Mouse (Mus musculus) hindbrain, embryonic 13.5 days (tissue): Measurements from ENCODE around the gene Rpl18. TPM values are rescaled to one million over a fixed set of nuclear protein-coding genes. Genes with fewer than 3 reads are reported as not detected.

ENCODE experiments used
- ATAC-seq: fragments of 200-750 bp; cut with Nextera tagmentation; 2 replicates; pipeline ENCODE4 v1.8.0; 2017; ENCODE audit warnings: moderate TSS enrichment; ENCODE audit not compliant: low FRiP score
- H3K27ac ChIP-seq: fragments of 300-500 bp; sonication (generic); 2 replicates; pipeline ENCODE4 v1.5.1; 2015; ENCODE audit warnings: inconsistent platforms, mild to moderate bottlenecking, moderate library complexity
- H3K27me3 ChIP-seq: fragments of 300-500 bp; sonication (generic); 2 replicates; pipeline ENCODE4 v1.6.1; 2015; ENCODE audit warnings: mild to moderate bottlenecking, inconsistent platforms
- H3K36me3 ChIP-seq: fragments of 300-500 bp; sonication (generic); 2 replicates; pipeline ENCODE4 v1.6.1; 2015; ENCODE audit warnings: mild to moderate bottlenecking, inconsistent platforms
- H3K4me1 ChIP-seq: fragments of 300-500 bp; sonication (generic); replicated peaks from 2 replicates; pipeline ENCODE4 v1.6.1; 2015; ENCODE audit warnings: inconsistent platforms
- H3K4me2 ChIP-seq: fragments of 300-500 bp; sonication (generic); 2 replicates; pipeline ENCODE4 v1.6.1; 2015; ENCODE audit warnings: inconsistent platforms, mild to moderate bottlenecking, moderate library complexity
- H3K4me3 ChIP-seq: fragments of 300-500 bp; sonication (generic); 2 replicates; pipeline ENCODE4 v1.5.1; 2015; ENCODE audit warnings: mild to moderate bottlenecking, inconsistent platforms
- H3K9ac ChIP-seq: fragments of 300-500 bp; sonication (generic); 2 replicates; pipeline ENCODE4 v1.6.1; 2015; ENCODE audit warnings: mild to moderate bottlenecking, inconsistent platforms
- H3K9me3 ChIP-seq: fragments of 300-500 bp; sonication (generic); 2 replicates; pipeline ENCODE4 v1.6.1; 2016; ENCODE audit warnings: inconsistent platforms
- WGBS: fragments of 180-500 bp; shearing (Covaris S2); methylation state at CpG from one replicate; pipeline ENCODE4 v1.1.7; 2015; 5-methylcytosine and 5-hydroxymethylcytosine counted together
- polyA plus RNA-seq: library from polyadenylated mRNA; unstranded; fragments of >200 nt; fragmentation: Nextera tagmentation; extraction: Ambion mirVana; gene quantifications from 2 replicates; pipeline ENCODE4 v1.2.1, GENCODE M21; 2015

Rpl18 gene
- polyA plus RNA-seq, 1 experiment from 2014 or later = 633 TPM

GRCm38 (mm10) chr7:45685811-45686210 lies 29.4 kb upstream of the Rpl18 start:
- peaks cover 17% of the 10 kb centered on the region for H3K27me3 ChIP-seq
- no peak overlapping the region for H3K27ac ChIP-seq
- WGBS = 51% methylated on average over 10 of the region's 10 CpGs
- H3K4me3 ChIP-seq = no peak overlapping the region
- H3K9ac ChIP-seq = no peak overlapping the region
- no peak overlapping the region for H3K4me2 ChIP-seq
- no peaks in the 10 kb centered on the region for H3K36me3 ChIP-seq
- no peaks in the 10 kb centered on the region for H3K9me3 ChIP-seq
- H3K4me1 ChIP-seq = peaks cover 27% of the 10 kb centered on the region; the same call in 1 of the 2 replicates
- no peak for ATAC-seq

GRCm38 (mm10) chr7:45686841-45687240 lies 28.4 kb upstream of the Rpl18 start:
- no peak for ATAC-seq
- no peak overlapping the region for H3K4me2 ChIP-seq
- no peak overlapping the region for H3K27ac ChIP-seq
- peaks cover 27% of the 10 kb centered on the region; the same call in 1 of the 2 replicates for H3K4me1 ChIP-seq
- no peaks in the 10 kb centered on the region for H3K9me3 ChIP-seq
- H3K27me3 ChIP-seq = peaks cover 24% of the 10 kb centered on the region
- H3K9ac ChIP-seq = no peak overlapping the region
- 64% methylated on average over 3 of the region's 3 CpGs for WGBS
- no peaks in the 10 kb centered on the region for H3K36me3 ChIP-seq
- no peak overlapping the region for H3K4me3 ChIP-seq

DNA sequence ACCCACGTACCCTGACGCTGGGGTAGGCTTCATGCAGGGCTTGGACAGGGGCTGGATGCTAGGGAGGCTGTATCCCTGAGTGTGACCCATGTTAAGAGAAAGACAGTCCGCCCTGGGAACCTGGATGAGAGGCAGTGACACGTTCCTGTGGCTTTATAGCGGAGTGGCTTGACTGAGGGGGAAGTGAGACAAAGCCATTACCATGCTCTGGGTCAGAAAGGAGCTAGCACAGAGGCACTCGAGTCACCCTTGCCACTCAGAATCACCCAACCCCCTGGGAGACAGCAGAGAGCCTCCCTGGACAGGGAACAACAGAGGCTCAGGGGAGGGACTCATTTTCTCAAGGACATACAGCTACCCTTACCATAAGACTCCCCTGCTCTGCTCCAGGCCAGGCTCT lies 26.2 kb upstream of the Rpl18 start:
- H3K4me3 ChIP-seq = no peak overlapping the region
- no peak overlapping the region for H3K4me2 ChIP-seq
- no peaks in the 10 kb centered on the region for H3K36me3 ChIP-seq
- ATAC-seq = no peak
- H3K27me3 ChIP-seq = peaks cover 24% of the 10 kb centered on the region
- no peak overlapping the region for H3K9ac ChIP-seq
- 72% methylated on average over 6 of the region's 6 CpGs for WGBS
- peaks cover 15% of the 10 kb centered on the region; the same call in 1 of the 2 replicates for H3K4me1 ChIP-seq
- H3K9me3 ChIP-seq = no peaks in the 10 kb centered on the region
- H3K27ac ChIP-seq = no peak overlapping the region

DNA sequence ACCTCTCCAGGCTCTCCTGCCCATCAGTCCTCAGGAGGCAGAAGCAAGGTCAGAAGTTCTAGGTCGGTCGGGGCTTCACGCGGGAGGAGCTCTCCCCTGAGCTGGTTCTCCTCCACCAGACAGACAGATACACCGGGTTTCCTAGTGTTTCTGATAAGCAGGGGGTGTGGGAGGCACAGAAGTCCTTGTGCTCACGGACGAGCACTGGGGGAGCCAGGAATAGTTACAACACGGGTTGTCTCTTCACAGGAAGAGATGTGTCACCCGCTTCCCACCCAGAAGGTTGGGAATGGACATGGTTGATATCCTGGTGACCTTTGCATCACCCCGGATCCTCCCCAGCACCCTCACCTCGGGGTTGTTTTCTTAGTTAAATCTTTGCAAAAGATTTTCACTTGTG lies 25.5 kb upstream of the Rpl18 start:
- 83% methylated on average over 11 of the region's 11 CpGs for WGBS
- H3K4me3 ChIP-seq = no peak overlapping the region
- no peaks in the 10 kb centered on the region for H3K9me3 ChIP-seq
- H3K4me1 ChIP-seq = peaks cover 19% of the 10 kb centered on the region; the same call in 1 of the 2 replicates
- H3K27me3 ChIP-seq = peaks cover 22% of the 10 kb centered on the region
- no peak overlapping the region for H3K9ac ChIP-seq
- H3K36me3 ChIP-seq = no peaks in the 10 kb centered on the region
- no peak overlapping the region for H3K27ac ChIP-seq
- ATAC-seq = no peak
- H3K4me2 ChIP-seq = no peak overlapping the region

GRCm38 (mm10) chr7:45692364-45692763 lies 22.9 kb upstream of the Rpl18 start:
- no peak for ATAC-seq
- WGBS = 76% methylated on average over 2 of the region's 2 CpGs

DNA sequence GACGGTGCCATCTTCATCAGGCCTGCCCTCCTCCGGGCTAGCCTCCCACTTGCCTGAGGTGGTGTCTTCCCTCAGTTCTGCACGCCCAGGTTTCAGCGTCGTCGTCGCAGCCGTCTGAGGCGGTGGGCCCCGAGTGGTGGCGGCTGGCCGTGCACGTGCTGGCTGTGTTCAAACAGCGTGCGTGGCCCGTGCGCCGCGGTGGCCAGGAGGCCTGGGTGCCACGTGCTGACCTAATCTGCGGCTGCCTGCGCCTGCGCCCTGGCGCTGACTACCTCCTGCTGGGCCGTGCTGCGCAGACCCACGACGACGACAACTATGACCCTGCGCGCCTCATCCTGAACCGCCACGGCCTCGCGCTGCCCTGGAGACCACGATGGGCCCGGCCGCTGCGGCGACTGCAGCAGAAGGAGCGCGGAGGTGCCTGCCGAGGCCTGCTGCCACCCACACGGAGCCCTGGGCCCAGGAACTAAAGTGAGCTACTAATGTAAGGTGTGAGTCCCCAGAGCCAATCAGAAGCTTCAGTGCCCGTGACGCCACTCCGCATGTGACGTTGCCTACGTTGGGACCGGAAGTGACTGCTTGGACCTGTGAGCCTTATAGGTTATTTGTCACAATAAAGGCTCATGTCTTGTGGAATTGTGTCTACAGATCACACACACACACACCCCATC lies 21.2 kb upstream of the Rpl18 start, which contains the start of gene Sec1:
TSS of gene Sec1 (minus strand) at position 482 of the 671 bp plus-strand sequence.
- Histone ChIP-seq H3K36me3 (no peaks in the 10 kb centered on the region), H3K4me2 (no peak within 1 kb of the TSS), H3K27me3 (peaks cover 25% of the 10 kb centered on the region), H3K9ac (no peak within 1 kb of the TSS), H3K9me3 (no peaks in the 10 kb centered on the region), H3K4me3 (no peak within 1 kb of the TSS), H3K27ac (no peak within 1 kb of the TSS), H3K4me1 (peaks cover 6% of the 10 kb centered on the region; the same call in 1 of the 2 replicates)
- 87% methylated on average over 50 of the region's 50 CpGs for WGBS
- ATAC-seq = no peak

More at GRCm38 (mm10) chr7:45692364-45692763, 22.9 kb upstream of the Rpl18 start:
- Histone ChIP-seq H3K36me3 (no peaks in the 10 kb centered on the region), H3K27ac (no peak overlapping the region), H3K4me2 (no peak overlapping the region), H3K9me3 (no peaks in the 10 kb centered on the region), H3K27me3 (peaks cover 13% of the 10 kb centered on the region; the same call in 1 of the 2 replicates), H3K9ac (no peak overlapping the region), H3K4me3 (no peak overlapping the region), H3K4me1 (0 out of 2 replicates have a peak, but pooled peaks cover 6% of the 10 kb centered on the region)

DNA sequence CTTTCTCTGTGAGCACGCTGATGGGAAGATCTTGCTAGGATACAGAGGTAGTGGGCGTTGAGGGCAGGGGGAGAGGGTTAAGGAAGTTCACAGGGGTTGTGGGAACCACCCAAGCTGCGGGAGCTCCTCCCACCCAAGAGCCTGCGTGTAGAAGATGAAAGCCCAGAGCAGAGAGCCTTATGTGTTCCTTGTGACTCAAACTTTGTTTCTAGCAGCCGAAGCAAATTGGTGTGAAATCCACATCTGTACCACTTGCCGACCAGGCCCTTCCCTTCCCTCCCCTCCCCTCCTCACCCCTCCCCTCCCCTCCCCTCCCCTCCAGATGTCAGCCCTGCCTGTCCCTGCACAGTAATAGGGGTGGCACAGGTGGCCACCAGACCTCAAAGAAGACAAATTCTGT lies 20.2 kb upstream of the Rpl18 start:
- H3K9me3 ChIP-seq = no peaks in the 10 kb centered on the region
- peaks cover 17% of the 10 kb centered on the region for H3K4me1 ChIP-seq
- no peak overlapping the region for H3K4me3 ChIP-seq
- no peak overlapping the region for H3K9ac ChIP-seq
- H3K36me3 ChIP-seq = no peaks in the 10 kb centered on the region
- no peak for ATAC-seq
- peaks cover 33% of the 10 kb centered on the region for H3K27me3 ChIP-seq
- no peak overlapping the region for H3K27ac ChIP-seq
- no peak overlapping the region for H3K4me2 ChIP-seq
- 8% methylated on average over 5 of the region's 6 CpGs for WGBS

- no peaks in the 10 kb centered on the region for H3K9me3 ChIP-seq
- no peaks in the 10 kb centered on the region for H3K36me3 ChIP-seq
- peaks cover 24% of the 10 kb centered on the region for H3K27me3 ChIP-seq
- no peak overlapping the region for H3K27ac ChIP-seq
- H3K4me3 ChIP-seq = no peak overlapping the region
- H3K9ac ChIP-seq = no peak overlapping the region
- 93% methylated on average over 7 of the region's 7 CpGs for WGBS
- H3K4me1 ChIP-seq = peaks cover 42% of the 10 kb centered on the region
- no peak for ATAC-seq
- H3K4me2 ChIP-seq = no peak overlapping the region
Measured at GRCm38 (mm10) chr7:45697894-45698293, 17.4 kb upstream of the Rpl18 start.

- H3K9me3 ChIP-seq = no peaks in the 10 kb centered on the region
- peak within 1 kb of the TSS; percentile 94 for H3K4me2 ChIP-seq
- no peak for ATAC-seq
- H3K9ac ChIP-seq = peak within 1 kb of the TSS; percentile 82
- H3K4me1 ChIP-seq = peaks cover 51% of the 10 kb centered on the region
- H3K27ac ChIP-seq = peak within 1 kb of the TSS; percentile 86
- peaks cover 24% of the 10 kb centered on the region for H3K27me3 ChIP-seq
- 1% methylated on average over 36 of the region's 36 CpGs for WGBS
- no peaks in the 10 kb centered on the region for H3K36me3 ChIP-seq
- H3K4me3 ChIP-seq = peak within 1 kb of the TSS; percentile 54
Measured at GRCm38 (mm10) chr7:45699523-45700141, 15.6 kb upstream of the Rpl18 start, which contains the start of gene Car11. Car11 (plus strand) TSS chr7:45699843.

- peaks cover 24% of the 10 kb centered on the region for H3K27me3 ChIP-seq
- peak overlapping the region; percentile 54 for H3K4me3 ChIP-seq
- ATAC-seq = peak; percentile 12; the same call in 1 of the 2 replicates
- peak overlapping the region; percentile 82 for H3K9ac ChIP-seq
- peaks cover 52% of the 10 kb centered on the region for H3K4me1 ChIP-seq
- H3K27ac ChIP-seq = peak overlapping the region; percentile 86
- H3K9me3 ChIP-seq = no peaks in the 10 kb centered on the region
- no peaks in the 10 kb centered on the region for H3K36me3 ChIP-seq
- under 1% methylated on average over 17 of the region's 20 CpGs for WGBS
- H3K4me2 ChIP-seq = peak overlapping the region; percentile 94
Measured at GRCm38 (mm10) chr7:45700301-45701015, 14.8 kb upstream of the Rpl18 start.

DNA sequence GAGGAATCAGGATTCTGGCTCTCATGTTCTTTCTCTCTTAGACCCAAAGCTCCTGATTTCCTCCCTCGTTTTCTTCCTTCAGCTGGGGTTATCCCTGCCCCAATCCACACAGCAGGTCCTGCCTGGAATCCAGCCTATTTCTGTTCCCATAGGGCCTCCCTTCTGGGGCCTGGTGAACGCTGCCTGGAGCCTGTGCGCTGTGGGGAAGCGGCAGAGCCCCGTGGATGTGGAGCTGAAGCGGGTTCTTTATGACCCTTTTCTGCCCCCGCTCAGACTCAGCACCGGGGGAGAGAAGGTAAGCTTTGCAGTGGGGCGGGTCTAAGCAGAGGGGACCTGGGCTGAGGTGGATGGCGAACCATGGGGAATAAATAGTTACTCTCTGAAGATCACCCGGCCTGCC lies 14.2 kb upstream of the Rpl18 start:
- H3K27me3 ChIP-seq = peaks cover 24% of the 10 kb centered on the region
- peak overlapping the region; percentile 54 for H3K4me3 ChIP-seq
- H3K4me1 ChIP-seq = peaks cover 58% of the 10 kb centered on the region
- WGBS = 29% methylated on average over 11 of the region's 11 CpGs
- H3K27ac ChIP-seq = peak overlapping the region; percentile 86
- peak overlapping the region; percentile 94 for H3K4me2 ChIP-seq
- no peaks in the 10 kb centered on the region for H3K9me3 ChIP-seq
- no peak for ATAC-seq
- no peaks in the 10 kb centered on the region for H3K36me3 ChIP-seq
- H3K9ac ChIP-seq = peak overlapping the region; percentile 71

- WGBS = 92% methylated on average over 11 of the region's 11 CpGs
- H3K4me3 ChIP-seq = peak overlapping the region; percentile 54
- peaks cover 24% of the 10 kb centered on the region for H3K27me3 ChIP-seq
- no peak overlapping the region for H3K27ac ChIP-seq
- no peak for ATAC-seq
- 0 out of 2 replicates have a peak overlapping the region, but pooled peaks have one; percentile 25 for H3K9ac ChIP-seq
- H3K9me3 ChIP-seq = no peaks in the 10 kb centered on the region
- H3K4me1 ChIP-seq = peaks cover 64% of the 10 kb centered on the region
- H3K36me3 ChIP-seq = no peaks in the 10 kb centered on the region
- peak overlapping the region; percentile 94 for H3K4me2 ChIP-seq
Measured at GRCm38 (mm10) chr7:45701607-45702006, 13.7 kb upstream of the Rpl18 start.
